Mouse (Mus musculus) liver, adult 2 months (tissue): ENCODE measurements around the gene Clcn3. TPM values are rescaled to one million over a fixed set of nuclear protein-coding genes. Genes with fewer than 3 reads are reported as not detected.

Experiments used
- DNase-seq: peaks from one replicate; pipeline ENCODE4 v3.0.0-alpha.2; 2011; ENCODE audit warnings: low read depth, low spot score; ENCODE audit errors: extremely low read depth
- H3K27ac ChIP-seq: fragments of 200-500 bp; replicated peaks from 2 replicates; pipeline ENCODE4 v1.5.1; 2012; ENCODE audit warnings: low read depth, mild to moderate bottlenecking, control low read depth, inconsistent platforms, low read length; ENCODE audit not compliant: insufficient read depth
- H3K27me3 ChIP-seq: fragments of 200-500 bp; 2 replicates; pipeline ENCODE4 v1.6.1; 2012; ENCODE audit warnings: mild to moderate bottlenecking, moderate library complexity, low read length, inconsistent platforms; ENCODE audit not compliant: control insufficient read depth, insufficient read depth
- H3K36me3 ChIP-seq: fragments of 200-500 bp; 2 replicates; pipeline ENCODE4 v1.6.1; 2012; ENCODE audit warnings: low read length, inconsistent platforms; ENCODE audit not compliant: control insufficient read depth, insufficient read depth
- H3K4me1 ChIP-seq: fragments of 200-500 bp; 2 replicates; pipeline ENCODE4 v1.6.1; 2011; ENCODE audit warnings: low read length; ENCODE audit not compliant: control insufficient read depth, insufficient read depth
- H3K4me3 ChIP-seq: fragments of 200-500 bp; 2 replicates; pipeline ENCODE4 v1.5.1; 2011; ENCODE audit warnings: low read depth, mild to moderate bottlenecking, control low read depth, low read length, moderate library complexity; ENCODE audit not compliant: insufficient read depth
- H3K79me2 ChIP-seq: fragments of 200-500 bp; 2 replicates; pipeline ENCODE4 v1.6.1; 2012; ENCODE audit warnings: inconsistent platforms, mild to moderate bottlenecking, low read length, moderate library complexity; ENCODE audit not compliant: control insufficient read depth, insufficient read depth
- H3K9ac ChIP-seq: fragments of 200-500 bp; 2 replicates; pipeline ENCODE4 v1.6.1; 2012; ENCODE audit warnings: low read depth, mild to moderate bottlenecking, control low read depth, inconsistent platforms, low read length
- CTCF ChIP-seq: fragments of 200-500 bp; IDR thresholded peaks from 2 replicates; pipeline ENCODE4 v1.5.1; 2011; ENCODE audit warnings: low read depth, low read length, control low read depth
- POLR2A ChIP-seq: fragments of 200-500 bp; IDR thresholded peaks from 2 replicates; pipeline ENCODE4 v1.6.1; 2011; ENCODE audit warnings: low read length, control low read depth; ENCODE audit not compliant: insufficient read depth; ENCODE audit errors: extremely low read depth
- WGBS: fragments of 180-500 bp; shearing (Covaris S2); methylation state at CpG from one replicate; pipeline ENCODE4 v1.1.7; 2018; 5-methylcytosine and 5-hydroxymethylcytosine counted together
- polyA plus RNA-seq: library from polyadenylated mRNA; depleted of rRNA; stranded (reverse); fragments of >200 nt; gene quantifications from 2 replicates; pipeline ENCODE4 v1.2.3, GENCODE M21; 2012
- total RNA-seq: library from RNA; depleted of rRNA; stranded (reverse); fragments of >200 nt; gene quantifications from 2 replicates; pipeline ENCODE4 v1.2.3, GENCODE M21; 2014

Gene Clcn3
- total and polyA plus RNA-seq, 2 experiments: 8.9 to 27.7 TPM

DNA sequence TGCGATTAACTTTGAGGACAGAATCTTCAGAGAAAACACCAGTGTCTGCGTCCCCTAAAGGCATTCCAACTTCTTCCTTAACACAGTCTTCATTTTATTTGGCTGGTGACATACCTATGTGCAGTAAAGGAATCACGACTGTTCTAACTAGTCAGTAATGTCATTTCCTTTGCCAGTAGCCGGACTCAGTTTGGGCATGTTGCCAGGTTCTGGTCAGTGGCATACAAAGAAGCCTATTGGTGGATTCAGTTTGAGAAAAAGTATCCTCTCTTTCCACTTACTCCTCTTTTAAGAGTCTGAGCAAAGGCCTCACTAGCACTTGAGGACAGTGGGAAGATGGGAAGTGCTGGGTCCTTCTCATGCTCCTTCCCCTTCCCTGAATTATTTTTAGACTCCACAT is 11.3 kb downstream of the Clcn3 start:
- Histone ChIP-seq H3K9ac (no peak overlapping the region), H3K27ac (no peak overlapping the region), H3K4me1 (peaks cover 6% of the 10 kb centered on the region), H3K79me2 (peaks cover 6% of the 10 kb centered on the region; the same call in 1 of the 2 replicates), H3K27me3 (no peaks in the 10 kb centered on the region), H3K4me3 (no peak overlapping the region), H3K36me3 (no peaks in the 10 kb centered on the region)
- WGBS: 45% methylated on average over 4 of the region's 4 CpGs
- DNase-seq: no peak
- no peak for TF ChIP-seq POLR2A
- TF ChIP-seq CTCF: no peak

DNA sequence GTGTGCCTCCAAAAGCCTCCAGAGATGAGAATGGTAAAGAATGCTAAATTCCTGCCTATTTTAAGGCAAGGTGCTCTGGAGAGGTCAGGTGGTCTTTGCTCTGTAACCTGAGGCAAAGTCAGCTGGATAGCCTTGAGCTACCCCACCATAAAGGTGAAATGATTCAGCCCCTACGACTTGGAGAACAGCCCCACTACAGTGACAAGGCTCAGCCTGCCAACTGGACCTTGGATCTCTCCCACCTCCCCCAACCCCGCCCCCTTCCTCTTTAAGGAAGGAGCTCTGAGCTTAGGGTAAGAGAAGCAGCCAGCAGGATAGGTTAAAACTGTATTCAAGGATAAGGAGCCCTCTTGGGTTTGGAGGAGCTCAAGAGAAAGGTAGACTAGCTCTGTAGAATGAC is 14.0 kb downstream of the Clcn3 start:
- Histone ChIP-seq H3K79me2 (peaks cover 7% of the 10 kb centered on the region; the same call in 1 of the 2 replicates), H3K27ac (no peak overlapping the region), H3K4me3 (no peak overlapping the region), H3K36me3 (no peaks in the 10 kb centered on the region), H3K27me3 (no peaks in the 10 kb centered on the region), H3K9ac (no peak overlapping the region), H3K4me1 (peaks cover 12% of the 10 kb centered on the region)
- no peak for DNase-seq
- 47% methylated on average over 2 of the region's 2 CpGs for WGBS
- TF ChIP-seq CTCF (no peak), POLR2A (no peak)

DNA sequence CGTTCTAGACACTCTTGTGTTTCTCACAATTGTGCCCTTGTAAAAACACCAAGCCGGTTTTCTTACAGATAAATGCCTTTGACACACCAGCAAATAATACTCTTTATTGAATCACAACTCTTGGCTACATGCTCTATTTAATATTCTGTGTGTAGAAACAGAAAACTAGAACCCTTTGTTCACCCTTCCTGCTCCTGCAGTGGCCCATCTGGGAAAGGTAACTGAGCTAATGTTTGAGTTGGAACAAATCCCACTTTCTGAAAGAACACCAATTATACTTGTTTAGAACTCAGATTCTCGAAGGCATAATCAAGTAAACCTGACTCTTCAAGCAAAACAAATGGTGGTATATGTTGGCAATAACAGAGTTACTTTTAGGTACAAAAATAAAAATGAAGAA is 17.4 kb downstream of the Clcn3 start:
- WGBS: 20% methylated on average over 3 of the region's 3 CpGs

DNA sequence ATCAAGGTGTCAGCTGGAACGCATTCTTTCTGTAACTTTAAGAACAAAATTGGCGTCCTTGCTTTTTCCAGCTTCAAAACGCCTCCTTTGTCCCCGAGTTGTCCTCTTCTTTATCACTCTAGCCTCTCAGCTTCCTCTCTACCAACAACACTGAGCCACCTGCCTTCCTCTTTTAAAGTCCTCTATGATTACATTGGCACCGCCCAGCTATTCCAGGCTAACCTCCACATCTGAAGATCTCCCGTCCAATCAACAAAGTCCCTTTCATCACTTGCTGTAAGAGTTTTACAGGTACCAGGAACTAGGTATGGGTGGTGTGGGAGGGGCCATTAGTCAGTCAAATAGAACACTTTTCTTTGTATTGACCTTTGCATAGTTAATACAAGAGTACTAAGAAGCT is 17.8 kb downstream of the Clcn3 start:
- Histone ChIP-seq H3K4me1 (peaks cover 8% of the 10 kb centered on the region), H3K4me3 (no peak overlapping the region), H3K9ac (no peak overlapping the region), H3K36me3 (no peaks in the 10 kb centered on the region), H3K79me2 (peaks cover 15% of the 10 kb centered on the region; the same call in 1 of the 2 replicates), H3K27me3 (no peaks in the 10 kb centered on the region), H3K27ac (peak overlapping the region; percentile 58; the same call in 1 of the 2 replicates)
- TF ChIP-seq CTCF (no peak), POLR2A (no peak)
- peak; percentile 45 for DNase-seq
- 29% methylated on average over 6 of the region's 6 CpGs for WGBS

More for the DNA sequence above, 17.4 kb downstream of the Clcn3 start:
- Histone ChIP-seq H3K27me3 (no peaks in the 10 kb centered on the region), H3K4me1 (peaks cover 8% of the 10 kb centered on the region), H3K9ac (no peak overlapping the region), H3K36me3 (no peaks in the 10 kb centered on the region), H3K27ac (no peak overlapping the region), H3K4me3 (no peak overlapping the region), H3K79me2 (peaks cover 15% of the 10 kb centered on the region; the same call in 1 of the 2 replicates)
- DNase-seq: peak; percentile 72
- TF ChIP-seq CTCF (no peak), POLR2A (no peak)

DNA sequence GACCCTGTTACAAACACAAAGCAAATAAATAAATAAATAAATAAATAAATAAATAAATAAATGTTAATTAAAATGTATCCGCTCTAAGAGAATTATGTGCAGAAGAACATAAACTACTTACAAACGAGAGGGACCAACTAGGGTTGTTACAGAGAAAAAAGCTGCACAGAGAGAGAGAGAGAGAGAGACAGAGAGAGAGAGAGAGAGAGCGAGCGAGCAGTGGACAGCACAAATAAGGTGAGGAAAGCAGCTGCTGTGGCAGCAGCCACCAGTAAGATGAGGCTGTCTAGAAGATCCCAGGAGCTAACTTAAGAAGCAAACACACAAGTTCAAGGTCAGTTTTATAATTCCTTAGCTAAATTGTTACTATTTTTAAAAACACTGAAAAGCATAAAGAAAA is 18.6 kb downstream of the Clcn3 start:
- no peak overlapping the region for H3K4me3 ChIP-seq
- 94% methylated on average over 4 of the region's 4 CpGs for WGBS
- H3K27me3 ChIP-seq: no peaks in the 10 kb centered on the region
- TF ChIP-seq POLR2A: no peak
- TF ChIP-seq CTCF: no peak
- H3K36me3 ChIP-seq: no peaks in the 10 kb centered on the region
- no peak overlapping the region for H3K27ac ChIP-seq
- no peak overlapping the region for H3K9ac ChIP-seq
- peaks cover 15% of the 10 kb centered on the region; the same call in 1 of the 2 replicates for H3K79me2 ChIP-seq
- DNase-seq: no peak
- peaks cover 8% of the 10 kb centered on the region for H3K4me1 ChIP-seq

DNA sequence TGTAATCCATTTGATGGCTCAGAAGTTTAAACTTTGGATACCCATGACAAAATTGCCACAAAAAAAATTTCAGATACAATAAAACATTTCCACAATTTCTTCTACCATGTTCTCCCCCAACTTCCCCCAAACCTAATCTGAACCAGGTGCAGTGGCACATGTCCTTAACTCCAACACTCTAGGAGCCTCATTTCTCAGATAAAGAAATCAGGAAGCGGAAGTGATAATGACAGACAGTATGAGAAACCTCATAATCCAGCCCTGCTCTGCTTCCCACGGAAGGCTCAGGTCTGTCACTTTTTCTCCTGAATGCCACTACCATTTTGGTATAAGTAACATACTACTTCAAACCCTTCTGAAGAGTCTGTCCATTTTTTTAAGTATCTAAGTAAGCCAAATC is 19.2 kb downstream of the Clcn3 start:
- no peak overlapping the region for H3K4me3 ChIP-seq
- no peak overlapping the region for H3K27ac ChIP-seq
- peaks cover 11% of the 10 kb centered on the region; the same call in 1 of the 2 replicates for H3K79me2 ChIP-seq
- H3K36me3 ChIP-seq: no peaks in the 10 kb centered on the region
- WGBS: 73% methylated on average over 2 of the region's 2 CpGs
- no peak for DNase-seq
- H3K9ac ChIP-seq: no peak overlapping the region
- TF ChIP-seq CTCF (no peak), POLR2A (no peak)
- no peaks in the 10 kb centered on the region for H3K27me3 ChIP-seq
- peaks cover 6% of the 10 kb centered on the region for H3K4me1 ChIP-seq
